Mouse (Mus musculus): ENCODE results near the gene Map3k9. TPM values are rescaled to one million over a fixed set of nuclear protein-coding genes. Genes with fewer than 3 reads are reported as not detected.

Map3k9 gene
- polyA plus RNA-seq, 1 experiment from 2014 or later: 2.4 TPM

DNA sequence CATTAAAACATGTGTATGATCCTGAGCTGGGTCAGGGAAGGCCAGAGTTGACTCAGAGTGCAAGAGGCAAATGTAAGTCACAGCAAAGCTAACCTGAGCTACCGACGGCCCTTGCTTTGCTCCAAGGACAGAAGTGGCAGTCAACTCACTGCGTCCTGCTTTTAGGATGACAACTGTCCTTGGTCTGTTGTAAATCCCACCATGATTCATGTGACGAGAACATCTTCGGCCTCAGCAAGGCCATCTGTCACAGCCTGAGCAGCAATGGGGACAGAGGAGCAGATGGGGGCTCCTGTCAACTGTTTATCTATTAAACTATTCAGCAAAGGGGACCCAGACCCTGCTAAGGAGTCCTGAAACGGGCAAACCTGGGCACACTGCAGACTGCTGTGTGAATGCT lies 15.6 kb downstream of the Map3k9 start:
- no peak for ATAC-seq
- Histone ChIP-seq H3K4me2 (replicated peaks; ENCODE audit: low read depth) (no peak overlapping the region), H3K9ac (ENCODE audit: low read depth, low read length) (no peak overlapping the region), H3K27me3 (replicated peaks; ENCODE audit: control insufficient read depth, insufficient read depth, low read length) (no peaks in the 10 kb centered on the region), H3K9me3 (ENCODE audit: control insufficient read depth) (no peaks in the 10 kb centered on the region), H3K27ac (ENCODE audit: low read depth, low read length) (no peak overlapping the region), H3K36me3 (ENCODE audit: control insufficient read depth, insufficient read depth) (peaks cover 4% of the 10 kb centered on the region; the same call in 1 of the 2 replicates), H3K4me1 (replicated peaks; ENCODE audit: control insufficient read depth, insufficient read depth, low read length) (no peaks in the 10 kb centered on the region), H3K4me3 (ENCODE audit: low read depth, low read length) (no peak overlapping the region)
- WGBS: 95% methylated on average over 6 of the region's 6 CpGs
- no peak for TF ChIP-seq CTCF (IDR thresholded peaks at IDR 0.05; ENCODE audit: low read depth)

- TF ChIP-seq CTCF (IDR thresholded peaks at IDR 0.05; ENCODE audit: low read depth): no peak
- no peak overlapping the region for H3K4me3 ChIP-seq (ENCODE audit: low read depth, low read length)
- no peaks in the 10 kb centered on the region for H3K27me3 ChIP-seq (replicated peaks; ENCODE audit: control insufficient read depth, insufficient read depth, low read length)
- no peaks in the 10 kb centered on the region for H3K9me3 ChIP-seq (ENCODE audit: control insufficient read depth)
- no peak overlapping the region for H3K27ac ChIP-seq (ENCODE audit: low read depth, low read length)
- no peak for ATAC-seq
- H3K4me2 ChIP-seq (replicated peaks; ENCODE audit: low read depth): no peak overlapping the region
- peaks cover 4% of the 10 kb centered on the region; the same call in 1 of the 2 replicates for H3K36me3 ChIP-seq (ENCODE audit: control insufficient read depth, insufficient read depth)
- H3K4me1 ChIP-seq (replicated peaks; ENCODE audit: control insufficient read depth, insufficient read depth, low read length): no peaks in the 10 kb centered on the region
- WGBS: 89% methylated on average over 5 of the region's 5 CpGs
- no peak overlapping the region for H3K9ac ChIP-seq (ENCODE audit: low read depth, low read length)
These were observed 16.6 kb downstream of the Map3k9 start for GRCm38 (mm10) chr12:81764370-81764769.

DNA sequence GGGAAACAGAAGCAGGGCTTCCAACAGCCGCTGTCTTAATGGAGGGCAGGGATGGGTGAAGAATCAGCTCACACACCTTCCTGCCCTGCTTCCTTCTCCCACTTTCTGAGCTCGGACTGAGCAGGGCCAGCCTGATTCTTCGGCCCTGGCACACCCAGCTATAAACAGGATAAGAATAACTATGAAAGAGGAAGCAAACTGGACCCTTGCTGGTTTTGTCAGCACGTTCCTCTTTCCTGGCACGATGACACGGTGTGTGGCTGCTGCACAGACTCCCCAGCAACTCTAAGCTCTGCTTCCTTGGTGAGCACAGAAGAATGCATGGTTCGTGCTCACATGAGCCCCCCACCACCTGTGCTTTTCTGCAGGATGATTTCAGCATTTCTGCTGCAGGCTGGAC lies 26.3 kb downstream of the Map3k9 start:
- Histone ChIP-seq H3K36me3 (ENCODE audit: control insufficient read depth, insufficient read depth) (no peaks in the 10 kb centered on the region), H3K4me1 (replicated peaks; ENCODE audit: control insufficient read depth, insufficient read depth, low read length) (0 out of 2 replicates have a peak, but pooled peaks cover 3% of the 10 kb centered on the region), H3K9ac (ENCODE audit: low read depth, low read length) (no peak overlapping the region), H3K4me3 (ENCODE audit: low read depth, low read length) (no peak overlapping the region), H3K27me3 (replicated peaks; ENCODE audit: control insufficient read depth, insufficient read depth, low read length) (no peaks in the 10 kb centered on the region), H3K9me3 (ENCODE audit: control insufficient read depth) (no peaks in the 10 kb centered on the region), H3K27ac (ENCODE audit: low read depth, low read length) (peak overlapping the region; percentile 35; the same call in 1 of the 2 replicates), H3K4me2 (replicated peaks; ENCODE audit: low read depth) (no peak overlapping the region)
- 0 out of 2 replicates have a peak, but pooled peaks have one; percentile 38 for ATAC-seq
- WGBS: 24% methylated on average over 7 of the region's 7 CpGs
- no peak for TF ChIP-seq CTCF (IDR thresholded peaks at IDR 0.05; ENCODE audit: low read depth)

DNA sequence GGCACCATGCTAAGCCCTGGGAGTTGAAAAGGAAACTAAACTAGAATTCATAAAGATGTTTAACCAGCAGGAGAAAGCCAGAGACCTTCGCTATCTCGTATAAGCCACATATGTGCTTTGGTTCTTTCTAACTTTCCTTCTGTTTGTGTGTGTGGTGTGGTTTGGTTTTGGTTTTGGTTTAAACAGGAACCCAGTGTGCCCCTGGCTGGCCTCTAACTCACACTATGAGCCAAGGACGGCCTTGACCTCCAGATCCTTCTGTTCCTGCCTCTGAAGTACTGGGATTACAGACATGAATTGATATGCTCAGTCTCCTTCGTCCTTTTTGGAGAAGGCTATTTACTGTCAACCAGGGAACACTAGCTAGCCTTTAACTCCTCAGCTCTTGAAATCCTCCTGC lies 29.9 kb downstream of the Map3k9 start:
- H3K4me2 ChIP-seq (replicated peaks; ENCODE audit: low read depth): no peak overlapping the region
- 64% methylated on average over 4 of the region's 4 CpGs for WGBS
- no peak for TF ChIP-seq CTCF (IDR thresholded peaks at IDR 0.05; ENCODE audit: low read depth)
- no peaks in the 10 kb centered on the region for H3K27me3 ChIP-seq (replicated peaks; ENCODE audit: control insufficient read depth, insufficient read depth, low read length)
- no peak overlapping the region for H3K9ac ChIP-seq (ENCODE audit: low read depth, low read length)
- no peaks in the 10 kb centered on the region for H3K9me3 ChIP-seq (ENCODE audit: control insufficient read depth)
- no peaks in the 10 kb centered on the region for H3K36me3 ChIP-seq (ENCODE audit: control insufficient read depth, insufficient read depth)
- H3K4me3 ChIP-seq (ENCODE audit: low read depth, low read length): no peak overlapping the region
- ATAC-seq: no peak
- H3K4me1 ChIP-seq (replicated peaks; ENCODE audit: control insufficient read depth, insufficient read depth, low read length): peaks cover 3% of the 10 kb centered on the region; the same call in 1 of the 2 replicates
- H3K27ac ChIP-seq (ENCODE audit: low read depth, low read length): no peak overlapping the region

GRCm38 (mm10) chr12:81748918-81749317 lies 32.1 kb downstream of the Map3k9 start:
- ATAC-seq: peak; percentile 24; the same call in 1 of the 2 replicates
- H3K4me1 ChIP-seq (replicated peaks; ENCODE audit: control insufficient read depth, insufficient read depth, low read length): no peaks in the 10 kb centered on the region; the same call in 1 of the 2 replicates

DNA sequence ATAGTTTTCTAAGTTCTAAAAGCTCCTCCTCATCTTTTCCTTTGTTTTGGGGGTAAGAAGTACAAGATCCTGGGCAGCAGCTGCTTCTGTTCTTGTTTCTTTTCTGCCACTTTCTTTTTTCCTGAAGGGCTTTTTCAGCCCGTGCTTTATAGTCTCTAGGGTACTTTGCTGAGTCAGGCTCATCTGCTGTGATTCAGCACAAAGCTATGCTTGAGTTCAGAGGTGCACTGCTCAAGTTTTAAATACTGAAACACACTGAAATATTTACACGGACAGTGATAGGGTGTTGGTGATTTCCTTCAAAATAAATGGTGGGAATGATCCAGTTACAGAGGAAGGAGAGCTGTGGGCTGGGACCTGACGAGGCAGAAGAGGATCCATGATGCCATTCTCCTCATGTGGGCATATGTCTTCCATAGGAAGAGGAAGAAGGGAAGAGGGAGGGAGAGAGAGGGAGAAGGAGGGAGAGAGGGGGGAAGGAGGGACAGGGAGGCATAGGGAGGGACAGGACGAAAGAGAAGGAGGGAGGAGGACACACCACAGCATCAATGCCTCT lies 32.9 kb downstream of the Map3k9 start:
- no peak for TF ChIP-seq CTCF (IDR thresholded peaks at IDR 0.05; ENCODE audit: low read depth)
- Histone ChIP-seq H3K9me3 (ENCODE audit: control insufficient read depth) (no peaks in the 10 kb centered on the region), H3K36me3 (ENCODE audit: control insufficient read depth, insufficient read depth) (no peaks in the 10 kb centered on the region), H3K9ac (ENCODE audit: low read depth, low read length) (no peak overlapping the region), H3K4me2 (replicated peaks; ENCODE audit: low read depth) (no peak overlapping the region), H3K27ac (ENCODE audit: low read depth, low read length) (no peak overlapping the region), H3K4me3 (ENCODE audit: low read depth, low read length) (no peak overlapping the region), H3K27me3 (replicated peaks; ENCODE audit: control insufficient read depth, insufficient read depth, low read length) (no peaks in the 10 kb centered on the region), H3K4me1 (replicated peaks; ENCODE audit: control insufficient read depth, insufficient read depth, low read length) (no peaks in the 10 kb centered on the region; the same call in 1 of the 2 replicates)
- ATAC-seq: no peak
- WGBS: 37% methylated on average over 4 of the region's 4 CpGs

More at GRCm38 (mm10) chr12:81748918-81749317, 32.1 kb downstream of the Map3k9 start:
- H3K9me3 ChIP-seq (ENCODE audit: control insufficient read depth): no peaks in the 10 kb centered on the region
- no peaks in the 10 kb centered on the region for H3K27me3 ChIP-seq (replicated peaks; ENCODE audit: control insufficient read depth, insufficient read depth, low read length)
- no peaks in the 10 kb centered on the region for H3K36me3 ChIP-seq (ENCODE audit: control insufficient read depth, insufficient read depth)
- H3K27ac ChIP-seq (ENCODE audit: low read depth, low read length): no peak overlapping the region
- WGBS: 35% methylated on average over 3 of the region's 3 CpGs
- H3K9ac ChIP-seq (ENCODE audit: low read depth, low read length): no peak overlapping the region
- no peak overlapping the region for H3K4me2 ChIP-seq (replicated peaks; ENCODE audit: low read depth)
- TF ChIP-seq CTCF (IDR thresholded peaks at IDR 0.05; ENCODE audit: low read depth): no peak
- H3K4me3 ChIP-seq (ENCODE audit: low read depth, low read length): no peak overlapping the region
